Comparison of ENCODE assay signal across 21 mouse cellular contexts in the genomic region with DNA sequence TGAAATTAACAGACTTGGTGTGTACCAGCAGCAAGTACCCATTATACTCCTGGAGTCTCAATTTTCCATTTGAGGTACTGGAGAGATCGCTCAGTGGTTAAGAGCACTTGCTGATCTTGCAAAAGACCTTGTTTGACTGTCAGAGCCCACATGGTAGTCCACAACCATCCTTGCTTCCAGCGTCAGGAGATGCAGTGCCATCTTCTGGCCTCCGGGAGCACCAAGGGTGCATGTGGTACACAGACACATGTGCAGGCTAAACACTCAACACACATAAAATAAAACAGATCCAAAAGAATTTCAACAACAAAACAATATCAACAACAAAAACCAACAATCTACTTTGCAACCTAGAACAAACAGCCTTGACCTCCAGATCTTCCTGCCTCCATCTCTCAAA. TPM values are rescaled to one million over a fixed set of nuclear protein-coding genes. Genes with fewer than 3 reads are reported as not detected.
DNase-seq lines count a peak whose midpoint lies in the region; ATAC-seq and TF ChIP-seq lines count a peak whose summit lies in the region.
"Had no signal": no experiment of that assay in that cellular context is flagged by ENCODE, and none has a peak within 500 bp of the region (broad histone marks: within the 10 kb centered on the region; RNA-seq: fewer than 3 reads in every experiment).

No protein-coding gene starts in this region.

- ATAC-seq in forebrain, postnatal 0 days: no peak
- no peak for ATAC-seq in liver, embryonic 11.5 days (replicated peaks; ENCODE audit: low FRiP score)

- H3K27me3 ChIP-seq in forebrain, postnatal 0 days (ENCODE audit: insufficient read depth, low read length): no peaks in the 10 kb centered on the region
- no peaks in the 10 kb centered on the region for H3K27me3 ChIP-seq in forebrain, embryonic 10.5 days (ENCODE audit: poor library complexity, severe bottlenecking)
- H3K27me3 ChIP-seq in liver, adult 2 months (ENCODE audit: control insufficient read depth, insufficient read depth, low read length): no peaks in the 10 kb centered on the region
- H3K27me3 ChIP-seq in liver, embryonic 11.5 days (replicated peaks; ENCODE audit: control insufficient read depth, insufficient read depth, low read length): no peaks in the 10 kb centered on the region; the same call in 1 of the 2 replicates
- H3K27me3 ChIP-seq: embryonic facial prominence, embryonic 12.5 days; forebrain, embryonic 12.5 days; limb, embryonic 13.5 days; neural tube, embryonic 15.5 days had no signal

- H3K4me2 ChIP-seq in forebrain, postnatal 0 days (ENCODE audit: low read depth): no peak overlapping the region
- H3K4me2 ChIP-seq in liver, embryonic 11.5 days: no peak overlapping the region
- H3K4me2 ChIP-seq: embryonic facial prominence, embryonic 12.5 days; forebrain, embryonic 12.5 days; heart, embryonic 11.5 days; limb, embryonic 13.5 days; neural tube, embryonic 15.5 days had no signal

- DNase-seq in forebrain, postnatal 0 days: no peak
- DNase-seq in forebrain, embryonic 10.5 days (ENCODE audit: extremely low spot score, low spot score): no peak
- no peak for DNase-seq in liver, adult 2 months (ENCODE audit: extremely low read depth, low read depth, low spot score)
- no peak for DNase-seq in liver, embryonic 11.5 days (ENCODE audit: low spot score)
- DNase-seq in 416B (ENCODE audit: low read depth) (peak; percentile 52), ZHBTc4 (ENCODE audit: low read depth, low spot score) (peak; percentile 45)
- no peak for DNase-seq in embryo, embryonic 9.5 days (ENCODE audit: extremely low spot score)
- no peak for DNase-seq in left cerebral cortex, postnatal 25 days (ENCODE audit: low spot score in 2 of 2)
- DNase-seq: cerebellum, adult 11-12 months; gastrocnemius, postnatal 10 days; kidney, adult 9 months; right cerebral cortex, adult 18-20 months; thymus, postnatal 14 days had no signal

- WGBS in forebrain, postnatal 0 days: 56% methylated on average over 3 of the region's 3 CpGs
- WGBS in forebrain, embryonic 10.5 days: 52% methylated on average over 3 of the region's 3 CpGs
- WGBS in liver, adult 2 months: 67% methylated on average over 3 of the region's 3 CpGs
- WGBS in liver, embryonic 11.5 days: 59% methylated on average over 3 of the region's 3 CpGs

- H3K79me2 ChIP-seq in liver, adult 2 months (ENCODE audit: control insufficient read depth, insufficient read depth, low read length): no peaks in the 10 kb centered on the region

- no peak overlapping the region for H3K27ac ChIP-seq in forebrain, postnatal 0 days (ENCODE audit: low read depth, low read length)
- H3K27ac ChIP-seq in forebrain, embryonic 10.5 days: no peak overlapping the region
- H3K27ac ChIP-seq in liver, adult 2 months (replicated peaks; ENCODE audit: insufficient read depth, low read depth, low read length): no peak overlapping the region
- H3K27ac ChIP-seq in liver, embryonic 11.5 days (ENCODE audit: low read depth, low read length): no peak overlapping the region
- H3K27ac ChIP-seq: embryonic facial prominence, embryonic 12.5 days; forebrain, embryonic 12.5 days; limb, embryonic 13.5 days; macrophage; neural tube, embryonic 15.5 days had no signal

- intact Hi-C loops in left cerebral cortex, postnatal 25 days (cut with DNase I): no loop called here

- peak; percentile 41 for TF ChIP-seq CTCF in forebrain, postnatal 0 days (IDR thresholded peaks at IDR 0.05; ENCODE audit: low read depth)
- peak; percentile 52 for TF ChIP-seq CTCF in liver, adult 2 months (IDR thresholded peaks at IDR 0.05; ENCODE audit: low read depth, low read length)

- peaks cover 23% of the 10 kb centered on the region for H3K36me3 ChIP-seq in forebrain, postnatal 0 days (ENCODE audit: insufficient read depth)
- H3K36me3 ChIP-seq in forebrain, embryonic 10.5 days (replicated peaks): no peaks in the 10 kb centered on the region
- no peaks in the 10 kb centered on the region for H3K36me3 ChIP-seq in liver, adult 2 months (ENCODE audit: control insufficient read depth, insufficient read depth, low read length)
- no peaks in the 10 kb centered on the region for H3K36me3 ChIP-seq in liver, embryonic 11.5 days (ENCODE audit: control insufficient read depth, insufficient read depth, low read length)
- H3K36me3 ChIP-seq: embryonic facial prominence, embryonic 12.5 days; forebrain, embryonic 12.5 days; limb, embryonic 13.5 days had no signal

- H3K4me1 ChIP-seq in forebrain, postnatal 0 days (ENCODE audit: insufficient read depth): no peaks in the 10 kb centered on the region
- H3K4me1 ChIP-seq in forebrain, embryonic 10.5 days: no peaks in the 10 kb centered on the region
- peaks cover 5% of the 10 kb centered on the region; the same call in 1 of the 2 replicates for H3K4me1 ChIP-seq in liver, adult 2 months (ENCODE audit: control insufficient read depth, insufficient read depth, low read length)
- H3K4me1 ChIP-seq in liver, embryonic 11.5 days (replicated peaks; ENCODE audit: control insufficient read depth, insufficient read depth, low read length): no peaks in the 10 kb centered on the region
- H3K4me1 ChIP-seq: embryonic facial prominence, embryonic 12.5 days; forebrain, embryonic 12.5 days; limb, embryonic 13.5 days; neural tube, embryonic 15.5 days had no signal

- H3K4me3 ChIP-seq in forebrain, postnatal 0 days (ENCODE audit: low read depth, low read length): no peak overlapping the region
- no peak overlapping the region for H3K4me3 ChIP-seq in forebrain, embryonic 10.5 days
- no peak overlapping the region for H3K4me3 ChIP-seq in liver, adult 2 months (ENCODE audit: insufficient read depth, low read depth, low read length)
- no peak overlapping the region for H3K4me3 ChIP-seq in liver, embryonic 11.5 days (ENCODE audit: low read depth, low read length)
- H3K4me3 ChIP-seq: embryonic facial prominence, embryonic 12.5 days; forebrain, embryonic 12.5 days; limb, embryonic 13.5 days; neural tube, embryonic 15.5 days had no signal

- TF ChIP-seq POLR2A in liver, adult 2 months (IDR thresholded peaks at IDR 0.05; ENCODE audit: extremely low read depth, insufficient read depth, low read length): no peak

- no peak overlapping the region for H3K9ac ChIP-seq in forebrain, postnatal 0 days
- no peak overlapping the region for H3K9ac ChIP-seq in liver, adult 2 months (ENCODE audit: low read depth, low read length)
- no peak overlapping the region for H3K9ac ChIP-seq in liver, embryonic 11.5 days (ENCODE audit: low read depth, low read length)
- H3K9ac ChIP-seq: embryonic facial prominence, embryonic 12.5 days; forebrain, embryonic 12.5 days; limb, embryonic 13.5 days; neural tube, embryonic 15.5 days had no signal

- H3K9me3 ChIP-seq in forebrain, postnatal 0 days (ENCODE audit: low read length): no peaks in the 10 kb centered on the region
- 0 out of 2 replicates have a peak, but pooled peaks cover 3% of the 10 kb centered on the region for H3K9me3 ChIP-seq in forebrain, embryonic 10.5 days
- H3K9me3 ChIP-seq in liver, embryonic 11.5 days (ENCODE audit: control insufficient read depth, low read length): no peaks in the 10 kb centered on the region
- H3K9me3 ChIP-seq: embryonic facial prominence, embryonic 12.5 days; forebrain, embryonic 12.5 days; neural tube, embryonic 15.5 days had no signal

RNA-seq across cellular contexts. Expression of gene Sema4f, which starts 14.6 kb away (rescaled TPM):
- 13.6 and 17.4 TPM in 2 replicates for total RNA-seq in forebrain, postnatal 0 days (2014; rRNA removed)
- polyA plus RNA-seq in forebrain, postnatal 0 days (2015; fragmentation: Nextera tagmentation; extraction: Ambion mirVana): 11.5 and 20.6 TPM in 2 replicates
- 1.8 TPM in 2 replicates for polyA plus RNA-seq in forebrain, embryonic 10.5 days (2016; fragmentation: Nextera tagmentation; extraction: Ambion mirVana)
- total RNA-seq in liver, adult 2 months (2014; rRNA removed): not detected in 2 replicates
- polyA plus RNA-seq in liver, adult 2 months (2012; rRNA removed): not detected in 2 replicates
- 0.14 and 0.34 TPM in 2 replicates for polyA plus RNA-seq in liver, embryonic 11.5 days (2014; fragmentation: Nextera tagmentation; extraction: Ambion mirVana)
- 10 to 100 TPM; 37.5 to 40.6 TPM for total RNA-seq in left cerebral cortex, postnatal 25 days (2021)
- total RNA-seq: monocyte, adult 5-6 weeks had no signal
- polyA plus RNA-seq: macrophage had no signal

RNA-seq across cellular contexts. Expression of gene M1ap, which starts 21.7 kb away (rescaled TPM):
- total RNA-seq in forebrain, postnatal 0 days (2014; rRNA removed): 0.10 TPM in 1 of 2 replicates, not detected in the other
- 0.10 TPM in 1 of 2 replicates, not detected in the other for polyA plus RNA-seq in forebrain, postnatal 0 days (2015; fragmentation: Nextera tagmentation; extraction: Ambion mirVana)
- 0.81 TPM in 1 of 2 replicates, not detected in the other for polyA plus RNA-seq in forebrain, embryonic 10.5 days (2016; fragmentation: Nextera tagmentation; extraction: Ambion mirVana)
- total RNA-seq in liver, adult 2 months (2014; rRNA removed): not detected in 2 replicates
- 0.17 TPM in 1 of 2 replicates, not detected in the other for polyA plus RNA-seq in liver, adult 2 months (2012; rRNA removed)
- polyA plus RNA-seq in liver, embryonic 11.5 days (2014; fragmentation: Nextera tagmentation; extraction: Ambion mirVana): 6.8 and 8.2 TPM in 2 replicates
- not detected for total RNA-seq in left cerebral cortex, postnatal 25 days (2021)
- total RNA-seq: monocyte, adult 5-6 weeks had no signal
- polyA plus RNA-seq: forebrain, embryonic 12.5 days; hindbrain, embryonic 11.5 days; neural tube, embryonic 15.5 days had no signal

Comparison
In these comparisons a context has a peak if more than half of its experiments do, and no peak if none do; other contexts are left out.
1. DNase-seq: peak in 416B (single experiment) and ZHBTc4 (single experiment); none in forebrain, postnatal 0 days (single experiment), forebrain, embryonic 10.5 days (single experiment), liver, adult 2 months (single experiment), liver, embryonic 11.5 days (single experiment), embryo, embryonic 9.5 days (single experiment) and left cerebral cortex, postnatal 25 days (0 of 2).